ENCODE assay signal across 9 mouse cellular contexts in the genomic region with DNA sequence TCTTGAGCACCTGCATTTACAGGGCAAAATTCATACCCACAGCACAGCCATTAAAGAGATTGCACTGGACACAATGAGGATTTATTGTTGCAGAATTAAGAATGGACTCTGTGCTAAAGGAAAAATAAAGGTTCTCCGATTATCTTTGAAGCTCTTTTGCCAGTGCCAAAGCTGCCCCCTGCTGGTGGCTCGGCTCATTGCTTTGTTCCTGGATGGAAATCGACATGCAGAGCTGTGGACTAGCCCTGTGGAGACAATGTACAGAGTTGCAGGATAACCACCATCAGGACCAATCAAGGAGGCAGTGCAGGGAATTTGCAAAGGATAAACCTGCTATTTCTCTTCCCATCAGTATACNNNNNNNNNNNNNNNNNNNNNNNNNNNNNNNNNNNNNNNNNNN.
DNase-seq lines count a peak whose midpoint lies in the region; ATAC-seq and TF ChIP-seq lines count a peak whose summit lies in the region.
"Had no signal": no experiment of that assay in that cellular context is flagged by ENCODE, and none has a peak within 500 bp of the region (broad histone marks: within the 10 kb centered on the region; RNA-seq: fewer than 3 reads in every experiment).

No protein-coding gene starts in this region.

- H3K9ac ChIP-seq in CH12.LX (ENCODE audit: insufficient read depth, low read depth), result no peak overlapping the region
- no peak overlapping the region for H3K9ac ChIP-seq in embryonic facial prominence, embryonic 14.5 days (ENCODE audit: low read depth, low read length)
- H3K9ac ChIP-seq: heart, embryonic 13.5 days had no signal

- no peaks in the 10 kb centered on the region for H3K9me3 ChIP-seq in CH12.LX (replicated peaks; ENCODE audit: low read length)
- no peaks in the 10 kb centered on the region for H3K9me3 ChIP-seq in embryonic facial prominence, embryonic 14.5 days (ENCODE audit: control insufficient read depth, low read length)
- H3K9me3 ChIP-seq: heart, embryonic 13.5 days had no signal

- TF ChIP-seq CTCF in CH12.LX (conservative IDR thresholded peaks at IDR 0.05 in 1 of 2, IDR thresholded peaks at IDR 0.05 in 1 of 2; ENCODE audit: low read depth in 2 of 2, low read length in 2 of 2), result peak; percentile 89 to 91

- intact Hi-C loops in heart, postnatal 14 days (cut with DNase I), result loop anchor here (1.0 to 5.0 kb wide), 2 partner anchors 174 to 331 kb away; no protein-coding TSS in a partner anchor

- no peaks in the 10 kb centered on the region for H3K36me3 ChIP-seq in CH12.LX (replicated peaks in 1 of 2; ENCODE audit: control insufficient read depth in 1 of 2, insufficient read depth in 1 of 2, low read length in 1 of 2)
- H3K36me3 ChIP-seq in embryonic facial prominence, embryonic 14.5 days (ENCODE audit: control insufficient read depth, insufficient read depth, low read length), result no peaks in the 10 kb centered on the region
- H3K36me3 ChIP-seq: heart, embryonic 13.5 days had no signal

- TF ChIP-seq POLR2A in CH12.LX (IDR thresholded peaks at IDR 0.05; ENCODE audit: low read depth, low read length), result no peak

- no peaks in the 10 kb centered on the region for H3K27me3 ChIP-seq in CH12.LX (replicated peaks)
- H3K27me3 ChIP-seq in embryonic facial prominence, embryonic 14.5 days (replicated peaks; ENCODE audit: control insufficient read depth, insufficient read depth, low read length), result no peaks in the 10 kb centered on the region
- H3K27me3 ChIP-seq: heart, embryonic 13.5 days had no signal

- no peak for ATAC-seq in embryonic facial prominence, embryonic 14.5 days (ENCODE audit: low read depth)

- no peaks in the 10 kb centered on the region for H3K79me2 ChIP-seq in CH12.LX (replicated peaks; ENCODE audit: control insufficient read depth, extremely low read depth, insufficient read depth, poor library complexity, severe bottlenecking)

- peak; percentile 85 for TF ChIP-seq RAD21 in CH12.LX (IDR thresholded peaks at IDR 0.05; ENCODE audit: low read depth, low read length)

- no peaks in the 10 kb centered on the region for H3K4me1 ChIP-seq in CH12.LX (ENCODE audit: control insufficient read depth in 1 of 2, insufficient read depth in 2 of 2)
- peaks cover 4% of the 10 kb centered on the region; the same call in 1 of the 2 replicates for H3K4me1 ChIP-seq in embryonic facial prominence, embryonic 14.5 days (ENCODE audit: control insufficient read depth, insufficient read depth, low read length)
- H3K4me1 ChIP-seq: heart, embryonic 13.5 days had no signal

- H3K27ac ChIP-seq in CH12.LX (ENCODE audit: insufficient read depth, low read depth), result no peak overlapping the region
- H3K27ac ChIP-seq in embryonic facial prominence, embryonic 14.5 days (replicated peaks; ENCODE audit: low read depth, low read length), result no peak overlapping the region
- H3K27ac ChIP-seq: heart, embryonic 13.5 days had no signal

- WGBS in embryonic facial prominence, embryonic 14.5 days, result 13% methylated on average over 3 of the region's 3 CpGs

- dilution Hi-C loops in CH12.LX (cut with MboI; ENCODE audit: extremely low pct_ligation_motif_present, extremely low pct_unique_long_range_greater_than_20kb, low sequenced_read_pairs), result no loop called here

- in situ Hi-C loops in CH12.LX (cut with MboI; ENCODE audit: low pct_ligation_motif_present, low pct_unique_long_range_greater_than_20kb, low sequenced_read_pairs), result loop anchor here (10.0 to 25.0 kb wide), 2 partner anchors 177 to 329 kb away; no protein-coding TSS in a partner anchor

- no peak for TF ChIP-seq EP300 in CH12.LX (IDR thresholded peaks at IDR 0.05; ENCODE audit: low read length)

- H3K4me2 ChIP-seq in CH12.LX (ENCODE audit: insufficient read depth, low read depth, poor library complexity, severe bottlenecking), result no peak overlapping the region
- no peak overlapping the region for H3K4me2 ChIP-seq in embryonic facial prominence, embryonic 14.5 days (ENCODE audit: low read depth, low read length)
- H3K4me2 ChIP-seq: heart, embryonic 13.5 days had no signal

- no peak overlapping the region for H3K4me3 ChIP-seq in CH12.LX (replicated peaks in 1 of 3; ENCODE audit: low read depth in 2 of 3, low read length in 2 of 3, poor library complexity in 1 of 3)
- H3K4me3 ChIP-seq in embryonic facial prominence, embryonic 14.5 days (ENCODE audit: low read depth, low read length), result no peak overlapping the region
- H3K4me3 ChIP-seq: heart, embryonic 13.5 days had no signal

- peak; percentile 54 for DNase-seq in CH12.LX (ENCODE audit: extremely low read depth)
- DNase-seq in adrenal gland, postnatal 14 days, result peak; percentile 88
- peak; percentile 75 for DNase-seq in embryonic facial prominence, embryonic 14.5 days (ENCODE audit: low spot score)
- DNase-seq in heart, postnatal 14 days, result peak; percentile 78 to 90
- peak; percentile 77 for DNase-seq in left cerebral cortex, adult 11 months (ENCODE audit: low spot score)
- peak; percentile 76 for DNase-seq in mesoderm, embryonic 11.5 days (ENCODE audit: low read depth, low spot score)
- peak; percentile 97 for DNase-seq in right cerebral cortex, postnatal 4 days
- DNase-seq in yolk sac, embryonic 10.5 days (ENCODE audit: low spot score), result peak; percentile 49

TF ChIP-seq in CH12.LX, 34 proteins besides CTCF, POLR2A, EP300 and RAD21:
- TF ChIP-seq IRF4 (IDR thresholded peaks at IDR 0.05; ENCODE audit: low read depth, low read length) (0 out of 2 replicates have a peak, but pooled peaks have one; percentile 12), ETS1 (conservative IDR thresholded peaks at IDR 0.05; ENCODE audit: low read depth, low read length) (no peak), NELFE (IDR thresholded peaks at IDR 0.05; ENCODE audit: low read depth, low read length) (peak; percentile 19; the same call in 1 of the 2 replicates), PAX5 (IDR thresholded peaks at IDR 0.05; ENCODE audit: low read length) (no peak), NRF1 (IDR thresholded peaks at IDR 0.05; ENCODE audit: low read depth, low read length) (no peak), ELF1 (IDR thresholded peaks at IDR 0.05; ENCODE audit: low read depth, low read length) (no peak), MAFK (IDR thresholded peaks at IDR 0.05; ENCODE audit: insufficient replicate concordance, low read length) (no peak), UBTF (IDR thresholded peaks at IDR 0.05; ENCODE audit: low read depth, low read length) (no peak), ZKSCAN1 (IDR thresholded peaks at IDR 0.05; ENCODE audit: borderline replicate concordance, low read depth, low read length) (no peak), USF2 (conservative IDR thresholded peaks at IDR 0.05; ENCODE audit: low read depth, low read length) (no peak), ZC3H11A (IDR thresholded peaks at IDR 0.05; ENCODE audit: low read depth, low read length) (peak; percentile 71), KAT2A (IDR thresholded peaks at IDR 0.05; ENCODE audit: insufficient replicate concordance, low read length) (no peak), MYC (IDR thresholded peaks at IDR 0.05; ENCODE audit: low read depth, low read length) (no peak), JUN (IDR thresholded peaks at IDR 0.05; ENCODE audit: insufficient read depth, low read depth, low read length) (no peak), RCOR1 (conservative IDR thresholded peaks at IDR 0.05; ENCODE audit: low read depth, low read length) (no peak), SMC3 (IDR thresholded peaks at IDR 0.05; ENCODE audit: low read depth, low read length) (peak; percentile 92)
